Mouse (Mus musculus): Measurements from ENCODE around the gene Abca8a. TPM values are rescaled to one million over a fixed set of nuclear protein-coding genes. Genes with fewer than 3 reads are reported as not detected.
"Not testable (repeated sequence)": the region's sequence is repeated elsewhere in the genome, so short reads cannot be mapped to it uniquely, and the experiment has no call there.

Gene Abca8a
- polyA plus RNA-seq, 1 experiment from 2014 or later = 0.10 TPM

- ATAC-seq (ENCODE audit: insufficient number of reproducible peaks, low FRiP score); H3K27me3 ChIP-seq (replicated peaks); H3K4me1 ChIP-seq (replicated peaks); H3K4me3 ChIP-seq; H3K4me2 ChIP-seq; H3K9ac ChIP-seq; H3K27ac ChIP-seq (ENCODE audit: poor library complexity, severe bottlenecking); H3K36me3 ChIP-seq; H3K9me3 ChIP-seq (replicated peaks): not testable (repeated sequence)
- 54% methylated on average over 10 of the region's 11 CpGs for WGBS
These were observed 108.2 kb downstream of the Abca8a start for GRCm38 (mm10) chr11:109987460-109988072.

DNA sequence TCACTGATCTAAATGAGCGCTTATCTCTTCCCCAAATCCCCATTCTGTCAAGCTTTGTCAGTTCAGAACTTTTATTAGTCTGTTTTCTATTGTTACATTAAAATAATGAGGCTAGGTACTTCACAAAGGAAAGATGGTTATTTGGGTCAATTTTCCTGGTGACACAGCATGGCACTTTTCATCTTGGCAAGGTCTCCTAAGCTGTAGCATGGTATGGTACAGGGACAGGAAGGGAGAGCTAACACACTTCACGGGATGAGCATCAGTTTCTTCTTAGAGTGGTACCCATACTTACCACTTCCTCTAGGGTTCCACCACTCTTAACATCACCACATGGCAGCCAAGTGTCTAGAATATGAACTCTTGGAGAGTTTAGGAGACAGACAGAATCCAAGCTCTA is 113.9 kb downstream of the Abca8a start:
- H3K4me1 ChIP-seq (replicated peaks) = no peaks in the 10 kb centered on the region
- H3K4me3 ChIP-seq = no peak overlapping the region
- H3K9ac ChIP-seq = no peak overlapping the region
- peaks cover 3% of the 10 kb centered on the region; the same call in 1 of the 2 replicates for H3K36me3 ChIP-seq
- H3K27me3 ChIP-seq (replicated peaks) = no peaks in the 10 kb centered on the region
- WGBS = 87% methylated on average over 2 of the region's 2 CpGs
- no peak for ATAC-seq (ENCODE audit: insufficient number of reproducible peaks, low FRiP score)
- H3K9me3 ChIP-seq (replicated peaks) = no peaks in the 10 kb centered on the region
- H3K27ac ChIP-seq (ENCODE audit: poor library complexity, severe bottlenecking) = no peak overlapping the region
- no peak overlapping the region for H3K4me2 ChIP-seq

Other genes with a start within 250 kb of the Abca8a start
- gene Abca8b, start 100.1 kb downstream of the Abca8a start, polyA plus RNA-seq (2016; fragmentation: Nextera tagmentation; extraction: Ambion mirVana) = 0.78 and 0.81 TPM in 2 replicates
- gene Abca9, start 72.2 kb upstream of the Abca8a start, polyA plus RNA-seq (2016; fragmentation: Nextera tagmentation; extraction: Ambion mirVana) = 1.7 TPM in 2 replicates
- 0.54 and 0.64 TPM in 2 replicates for gene Abca6, start 155.8 kb upstream of the Abca8a start, polyA plus RNA-seq (2016; fragmentation: Nextera tagmentation; extraction: Ambion mirVana)
- gene Abca5, start 241.7 kb upstream of the Abca8a start, polyA plus RNA-seq (2016; fragmentation: Nextera tagmentation; extraction: Ambion mirVana) = 2.6 TPM in 2 replicates